Mouse (Mus musculus): Measurements from ENCODE around the gene Loxl1.

Loxl1 gene

DNA sequence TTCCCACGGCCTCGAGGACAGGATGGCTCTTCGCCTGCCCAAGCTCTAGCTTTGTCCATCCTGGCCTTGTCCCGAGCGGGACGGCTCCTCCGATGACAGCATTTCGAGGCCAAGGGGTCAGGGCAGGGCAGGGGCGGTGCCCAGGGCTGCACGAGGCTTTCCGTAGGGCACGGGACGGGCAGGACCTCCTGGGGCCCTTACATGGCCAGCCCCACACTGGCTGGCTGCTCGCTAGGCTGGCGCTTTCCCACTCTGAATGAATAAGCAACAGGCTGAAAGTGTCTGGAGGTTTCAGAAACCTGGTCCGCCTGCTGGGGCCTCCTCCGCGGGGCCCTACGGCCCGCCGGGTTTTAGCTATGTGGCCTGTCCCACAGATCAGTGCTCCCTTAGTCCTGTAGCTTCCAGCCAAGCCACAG, at the start of gene Loxl1:
TSS of gene Loxl1 (minus strand) at position 243 of the 416 bp plus-strand sequence.
- peak; percentile 66 for DNase-seq (ENCODE audit: low spot score)

- DNase-seq (ENCODE audit: low spot score), result no peak
Measured at GRCm38 (mm10) chr9:58361956-58362355, 49.0 kb upstream of the Loxl1 start.

GRCm38 (mm10) chr9:58361373-58361772, 48.4 kb upstream of the Loxl1 start:
- DNase-seq (ENCODE audit: low spot score), result no peak

GRCm38 (mm10) chr9:58355262-58356050, 42.5 kb upstream of the Loxl1 start:
- no peak for DNase-seq (ENCODE audit: low spot score)

DNA sequence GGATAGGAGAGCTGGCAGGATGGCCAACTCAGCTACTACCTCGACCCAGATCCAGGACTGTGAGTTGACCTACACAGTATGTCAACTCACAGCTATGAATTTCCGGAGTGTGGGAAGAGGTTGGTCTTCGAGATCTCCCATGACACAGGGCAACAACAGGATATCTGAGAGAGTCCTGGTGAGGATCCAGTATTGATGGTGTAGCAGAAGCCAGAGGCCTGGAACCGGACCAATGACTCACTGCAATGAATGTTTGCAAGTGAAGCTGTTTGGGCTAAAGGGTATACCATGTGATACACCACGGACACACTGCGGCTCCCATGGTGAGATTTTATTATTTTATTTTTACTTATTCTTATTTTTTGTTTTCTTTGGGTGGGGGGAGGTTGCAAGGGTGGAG, 41.7 kb upstream of the Loxl1 start:
- DNase-seq (ENCODE audit: low spot score), result no peak

- no peak for DNase-seq (ENCODE audit: low spot score)
Measured at GRCm38 (mm10) chr9:58353224-58353623, 40.2 kb upstream of the Loxl1 start.

DNA sequence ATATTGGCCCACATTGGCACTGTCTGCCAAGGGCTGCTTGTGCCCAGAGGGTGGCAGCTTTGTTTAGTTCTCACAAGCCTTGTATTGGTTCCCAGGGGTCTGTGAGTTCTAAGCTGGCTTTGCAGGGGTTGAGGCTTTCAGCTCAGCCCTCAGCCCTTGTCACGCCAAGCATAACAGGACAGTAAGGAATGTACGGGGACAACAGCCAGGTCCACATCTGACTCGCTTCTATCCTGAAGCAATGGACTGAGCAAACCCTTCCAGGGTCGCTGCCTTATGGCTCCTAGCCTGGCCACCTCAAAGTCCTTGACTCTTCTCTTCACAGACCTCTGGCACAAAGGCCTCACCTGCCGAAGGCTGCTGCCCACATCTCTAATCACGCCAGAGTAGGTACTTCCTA, 34.8 kb upstream of the Loxl1 start:
- DNase-seq (ENCODE audit: low spot score), result no peak

- no peak for DNase-seq (ENCODE audit: low spot score)
Measured at GRCm38 (mm10) chr9:58346498-58346897, 33.5 kb upstream of the Loxl1 start.

GRCm38 (mm10) chr9:58345963-58346362, 33.0 kb upstream of the Loxl1 start:
- no peak for DNase-seq (ENCODE audit: low spot score)

GRCm38 (mm10) chr9:58341795-58342194, 28.8 kb upstream of the Loxl1 start:
- no peak for DNase-seq (ENCODE audit: low spot score)

DNA sequence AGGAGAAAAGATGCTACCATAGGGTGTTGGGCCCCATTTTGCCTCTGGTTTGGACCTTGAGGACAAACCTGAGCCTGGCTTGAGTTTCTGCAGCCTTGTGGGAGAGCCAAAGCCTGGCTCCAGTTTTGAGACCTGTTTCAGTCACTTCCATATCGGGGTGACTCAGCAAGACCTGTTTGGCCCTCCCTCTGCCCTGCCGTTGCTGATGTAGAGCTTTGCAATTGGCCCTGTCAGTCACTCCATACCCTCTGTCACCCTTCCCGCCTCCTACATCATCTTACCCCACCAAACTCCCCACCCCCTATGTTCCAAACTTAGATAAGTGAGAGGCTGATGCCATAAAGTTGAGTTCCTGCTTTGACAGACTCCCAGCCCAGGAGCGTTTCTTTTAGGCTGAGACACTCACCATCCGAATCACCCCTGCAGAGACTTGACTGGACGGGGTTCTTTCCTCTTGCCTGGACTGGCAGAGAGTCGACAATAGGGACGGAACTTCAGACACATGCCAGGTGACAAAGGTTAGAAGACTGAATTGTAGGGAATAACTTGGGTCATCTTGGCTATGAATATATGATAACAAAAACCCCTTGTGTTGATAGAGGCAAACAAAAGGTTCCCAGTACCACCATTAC, 23.8 kb upstream of the Loxl1 start:
- no peak for DNase-seq (ENCODE audit: low spot score)

DNA sequence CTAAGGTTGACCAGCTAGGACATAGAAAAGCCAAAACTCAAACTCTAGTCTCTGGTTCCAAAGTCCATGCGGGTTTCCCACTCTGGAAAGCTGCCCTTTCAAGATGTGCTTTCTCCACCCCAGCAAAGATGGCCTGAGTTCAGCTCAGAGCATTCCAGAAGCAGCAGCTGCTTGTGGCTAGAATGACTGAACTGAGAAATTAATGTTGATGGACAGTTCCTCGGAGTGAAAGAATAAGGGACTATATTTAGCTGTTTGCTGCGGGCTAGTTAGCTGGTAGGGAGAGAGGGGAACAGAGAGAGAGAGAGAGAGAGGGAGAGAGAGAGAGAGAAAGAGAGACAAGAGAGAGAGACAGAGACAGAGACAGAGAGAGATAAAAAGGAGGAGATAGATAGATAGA, 18.3 kb upstream of the Loxl1 start:
- DNase-seq (ENCODE audit: low spot score), result no peak

GRCm38 (mm10) chr9:58330293-58330692, 17.3 kb upstream of the Loxl1 start:
- peak; percentile 37 for DNase-seq (ENCODE audit: low spot score)

- DNase-seq (ENCODE audit: low spot score), result no peak
Measured at GRCm38 (mm10) chr9:58327382-58327781, 14.4 kb upstream of the Loxl1 start.

DNA sequence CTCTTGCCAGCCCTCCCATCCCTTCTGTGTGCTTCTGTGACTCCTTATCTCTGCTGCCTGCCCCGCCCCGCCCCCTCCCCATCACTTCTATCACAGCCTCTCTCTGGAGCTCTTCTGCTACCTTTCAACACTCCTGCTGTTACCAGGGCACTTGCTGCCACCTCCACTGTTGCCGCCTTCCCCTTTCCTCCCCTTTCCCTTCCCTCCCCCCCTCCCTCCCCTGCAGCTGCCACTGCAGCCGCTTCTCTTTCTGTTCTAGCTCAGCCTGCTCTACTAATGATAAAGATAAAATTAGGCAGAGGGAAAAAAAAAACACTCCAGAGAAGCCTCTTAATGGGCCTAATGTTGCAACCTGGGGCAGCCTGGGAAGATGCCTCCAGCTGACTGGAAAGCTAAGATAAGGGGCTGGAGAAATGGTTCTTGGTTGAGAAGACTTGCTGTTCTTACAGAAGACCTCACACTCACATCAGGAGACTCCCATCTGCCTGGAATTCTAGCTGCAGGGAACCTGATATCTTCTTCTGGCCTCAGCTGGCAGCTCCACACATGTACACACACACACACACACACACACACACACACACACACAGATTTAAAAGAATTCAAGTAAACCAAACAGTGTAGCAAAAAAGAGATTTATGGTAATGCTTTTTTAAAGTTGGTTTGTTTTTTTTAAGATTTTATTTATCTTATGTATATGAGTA, 13.6 kb upstream of the Loxl1 start:
- no peak for DNase-seq (ENCODE audit: low spot score)

DNA sequence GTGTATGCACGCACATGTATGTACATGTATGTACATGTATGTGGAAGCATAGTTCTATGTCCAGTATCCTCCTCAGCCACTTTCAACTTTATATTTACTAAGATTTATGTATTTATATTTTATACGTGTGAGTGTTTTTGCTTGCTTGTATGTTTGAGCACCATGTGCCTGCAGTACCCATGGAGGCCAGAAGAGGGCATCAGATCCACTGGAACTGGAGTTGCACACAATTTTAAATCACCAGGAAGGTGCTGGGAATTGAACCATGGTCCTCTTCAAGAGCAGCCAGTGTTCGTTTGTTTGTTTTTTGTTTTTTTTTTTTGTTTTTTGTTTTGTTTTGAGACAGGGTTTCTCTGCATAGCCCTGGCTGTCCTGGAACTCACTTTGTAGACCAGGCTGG, 8.7 kb upstream of the Loxl1 start:
- no peak for DNase-seq (ENCODE audit: low spot score)

GRCm38 (mm10) chr9:58318317-58318716, 5.3 kb upstream of the Loxl1 start:
- DNase-seq (ENCODE audit: low spot score), result no peak

- DNase-seq (ENCODE audit: low spot score), result no peak
Measured at GRCm38 (mm10) chr9:58317381-58317780, 4.4 kb upstream of the Loxl1 start.

DNA sequence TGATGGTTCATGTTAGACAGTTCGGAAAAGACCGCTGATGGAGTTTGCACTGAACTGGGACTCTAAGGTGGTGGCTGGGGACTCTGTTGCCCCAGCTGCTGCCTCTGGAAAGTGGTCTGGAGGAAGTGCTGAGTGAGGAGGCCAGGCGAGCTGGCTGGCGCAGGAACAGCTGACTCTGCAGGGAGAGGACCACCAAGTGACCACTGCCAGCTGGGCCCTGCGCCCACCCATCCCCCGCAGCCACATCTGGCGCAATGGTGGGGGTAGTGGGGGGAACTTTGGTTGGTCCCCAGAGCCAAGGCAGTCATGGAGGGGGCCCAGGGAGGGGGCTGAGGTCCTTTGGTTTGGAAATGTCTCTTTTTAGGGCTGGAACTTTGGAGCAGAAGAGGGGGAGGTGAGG, 3.8 kb upstream of the Loxl1 start:
- no peak for DNase-seq (ENCODE audit: low spot score)

- no peak for DNase-seq (ENCODE audit: low spot score)
Measured at GRCm38 (mm10) chr9:58315850-58316249, 2.9 kb upstream of the Loxl1 start.

DNA sequence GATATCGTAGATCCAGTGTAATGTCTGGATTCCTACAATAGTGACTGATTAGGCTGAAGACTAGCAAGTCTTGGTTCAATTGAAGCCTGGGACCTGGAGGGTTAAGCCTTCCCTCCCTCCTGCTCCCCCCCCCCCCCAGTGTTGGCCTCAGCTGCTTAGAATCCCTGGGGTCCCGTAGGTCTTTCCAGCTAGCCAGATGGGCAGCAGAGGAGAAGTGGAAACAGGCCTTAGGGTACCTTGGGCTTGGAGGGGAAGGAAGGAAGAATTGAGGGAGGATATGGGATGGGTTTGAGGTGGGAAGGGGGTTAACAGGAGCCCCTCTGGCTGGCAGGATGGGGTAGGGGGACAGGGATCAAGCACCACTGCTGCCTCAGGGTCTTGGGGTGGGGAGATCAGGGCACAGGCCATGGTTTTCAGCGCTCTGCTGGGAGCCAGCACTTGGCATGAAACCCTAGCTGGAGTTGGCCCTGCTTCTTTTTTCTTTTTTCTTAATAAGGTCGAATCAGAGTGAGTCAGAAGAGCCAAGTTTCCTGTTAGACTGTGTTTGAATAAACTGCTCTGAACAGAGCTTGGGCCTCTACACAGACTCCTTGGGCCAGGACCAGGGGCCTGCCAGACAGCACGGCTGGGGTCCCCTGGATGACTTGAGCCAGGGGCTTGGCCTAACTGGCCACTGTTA, 1.8 kb upstream of the Loxl1 start:
- no peak for DNase-seq (ENCODE audit: low spot score)

- DNase-seq (ENCODE audit: low spot score), result peak; percentile 74
Measured at GRCm38 (mm10) chr9:58312196-58312943, 616 bp downstream of the Loxl1 start.

Data from ovary, postnatal 36 days (tissue).